Mouse (Mus musculus) brain, embryonic 14.5 days (tissue): ENCODE measurements at regions not wholly inside any gene's neighbourhood (a gene's known extent, or its start where the extent isn't known, plus 50 kb on each side); places are given as distances from the start of the nearest gene placed in this dataset.

Experiments used
- DNase-seq: peaks from one replicate; pipeline ENCODE4 v3.0.0-alpha.2; 2011; ENCODE audit warnings: low read depth
- CTCF ChIP-seq: fragments of 200-500 bp; IDR thresholded peaks from 2 replicates; pipeline ENCODE4 v1.5.1; 2012; ENCODE audit warnings: inconsistent platforms, mild to moderate bottlenecking, moderate library complexity, borderline replicate concordance; ENCODE audit not compliant: insufficient read depth, insufficient read length; ENCODE audit errors: extremely low read depth
- POLR2A ChIP-seq: fragments of 200-500 bp; IDR thresholded peaks from 2 replicates; pipeline ENCODE4 v1.6.1; 2012; ENCODE audit warnings: mild to moderate bottlenecking, inconsistent platforms, borderline replicate concordance; ENCODE audit not compliant: poor library complexity, insufficient read depth, insufficient read length, severe bottlenecking; ENCODE audit errors: extremely low read depth

GRCm38 (mm10) chr5:52975557-52976088 is 62.3 kb upstream of the Slc34a2 start:
- TF ChIP-seq CTCF (no peak), POLR2A (no peak)
- DNase-seq: peak; percentile 13

- no peak for DNase-seq
- TF ChIP-seq CTCF: peak; percentile 13; the same call in 1 of the 2 replicates
- TF ChIP-seq POLR2A: no peak
These were observed 59.8 kb upstream of the Slc34a2 start for GRCm38 (mm10) chr5:52977826-52978687.

GRCm38 (mm10) chr5:52979458-52979857 is 58.4 kb upstream of the Slc34a2 start:
- TF ChIP-seq CTCF (no peak), POLR2A (no peak)
- no peak for DNase-seq

- DNase-seq: no peak
- TF ChIP-seq POLR2A: no peak
- no peak for TF ChIP-seq CTCF
These were observed 55.8 kb upstream of the Slc34a2 start for GRCm38 (mm10) chr5:52982056-52982455.

- TF ChIP-seq CTCF (no peak), POLR2A (no peak)
These were observed 55.1 kb upstream of the Slc34a2 start for GRCm38 (mm10) chr5:52982741-52983140.

More at GRCm38 (mm10) chr5:52982741-52983140, 55.1 kb upstream of the Slc34a2 start:
- DNase-seq: no peak
